Mouse (Mus musculus) C2C12 (cell line): ENCODE measurements around the gene Tnnt3. TPM values are rescaled to one million over a fixed set of nuclear protein-coding genes. Genes with fewer than 3 reads are reported as not detected.

ENCODE experiments used
- H3K27me3 ChIP-seq: one replicate; pipeline ENCODE4 v1.6.1; 2011; ENCODE audit not compliant: control insufficient read depth, insufficient read depth, insufficient read length
- H3K36me3 ChIP-seq: one replicate; pipeline ENCODE4 v1.6.1; 2011; ENCODE audit not compliant: control insufficient read depth, insufficient read depth
- H3K4me3 ChIP-seq: one replicate; pipeline ENCODE4 v1.5.1; 2011; ENCODE audit warnings: mild to moderate bottlenecking, control low read depth; ENCODE audit not compliant: poor library complexity, insufficient read depth, severe bottlenecking
- H3K79me2 ChIP-seq: one replicate; pipeline ENCODE4 v1.6.1; 2011; ENCODE audit not compliant: control insufficient read depth, insufficient read depth
- H3K79me3 ChIP-seq: one replicate; pipeline ENCODE4 v1.6.1; 2011; ENCODE audit warnings: low read depth, control low read depth
- H3ac ChIP-seq: one replicate; pipeline ENCODE3; 2011; ENCODE audit warnings: low read depth; ENCODE audit not compliant: control insufficient read depth, insufficient read length
- CEBPB ChIP-seq: IDR thresholded peaks from one replicate; pipeline ENCODE4 v1.6.1; 2011; ENCODE audit warnings: low read depth, mild to moderate bottlenecking, control low read depth, moderate library complexity
- CTCF ChIP-seq: IDR thresholded peaks from one replicate; pipeline ENCODE4 v1.5.1; 2011; ENCODE audit not compliant: control insufficient read depth, insufficient read depth, insufficient read length
- FOSL1 ChIP-seq: IDR thresholded peaks from one replicate; pipeline ENCODE4 v1.8.0; 2011; ENCODE audit warnings: mild to moderate bottlenecking, low read length; ENCODE audit not compliant: poor library complexity, insufficient read depth, severe bottlenecking
- MAX ChIP-seq: IDR thresholded peaks from one replicate; pipeline ENCODE4 v1.6.1; 2011; ENCODE audit warnings: mild to moderate bottlenecking, control low read depth
- MYOD1 ChIP-seq: IDR thresholded peaks from one replicate; pipeline ENCODE4 v1.6.1; 2011; ENCODE audit warnings: low read depth; ENCODE audit not compliant: control insufficient read depth, insufficient read length
- MYOG ChIP-seq: IDR thresholded peaks from one replicate; pipeline ENCODE4 v1.6.1; 2011; ENCODE audit not compliant: control insufficient read depth, insufficient read length; ENCODE audit errors: extremely low read depth
- USF1 ChIP-seq: IDR thresholded peaks from one replicate; pipeline ENCODE4 v1.6.1; 2011; ENCODE audit warnings: low read depth, mild to moderate bottlenecking, control low read depth, moderate library complexity
- polyA plus RNA-seq: library from polyadenylated mRNA; unstranded; fragments of >200 nt; fragmentation: generic; extraction: Trizol; gene quantifications from one replicate; pipeline ENCODE4 v1.2.1, GENCODE M21; 2012; ENCODE audit warnings: missing spikeins

The Tnnt3 gene
- polyA plus RNA-seq, 1 experiment = 6.8 TPM

DNA sequence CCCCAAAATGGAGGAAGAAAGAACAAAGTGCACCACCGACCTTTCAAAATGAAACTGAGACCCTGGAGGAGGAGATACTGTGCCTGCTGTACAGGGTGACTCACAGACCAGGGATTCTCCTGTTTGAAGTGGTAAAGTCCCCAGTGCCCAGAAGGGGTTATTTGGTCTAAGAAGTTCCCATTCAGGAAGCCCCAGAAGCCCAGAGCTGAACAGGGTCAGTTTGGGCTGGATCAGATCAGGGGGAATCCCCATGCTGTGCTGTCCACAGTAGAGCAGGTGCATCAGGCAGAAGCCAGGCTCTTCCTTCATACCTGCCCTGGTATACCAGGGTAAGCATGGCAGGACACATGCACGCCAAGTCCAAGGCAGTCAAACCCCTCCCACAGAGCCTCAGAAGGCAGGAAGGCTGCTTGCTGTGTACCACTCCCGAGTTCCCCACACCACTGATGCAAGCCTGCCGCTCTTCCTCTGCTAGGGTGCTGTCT lies 36.0 kb upstream of the Tnnt3 start:
- Histone ChIP-seq H3K4me3 (no peak overlapping the region), H3ac (no peak overlapping the region), H3K36me3 (no peaks in the 10 kb centered on the region), H3K79me2 (no peaks in the 10 kb centered on the region), H3K27me3 (no peaks in the 10 kb centered on the region), H3K79me3 (no peaks in the 10 kb centered on the region)
- TF ChIP-seq FOSL1 (no peak), CTCF (no peak), MAX (no peak), CEBPB (no peak), USF1 (no peak), MYOG (no peak), MYOD1 (no peak)

DNA sequence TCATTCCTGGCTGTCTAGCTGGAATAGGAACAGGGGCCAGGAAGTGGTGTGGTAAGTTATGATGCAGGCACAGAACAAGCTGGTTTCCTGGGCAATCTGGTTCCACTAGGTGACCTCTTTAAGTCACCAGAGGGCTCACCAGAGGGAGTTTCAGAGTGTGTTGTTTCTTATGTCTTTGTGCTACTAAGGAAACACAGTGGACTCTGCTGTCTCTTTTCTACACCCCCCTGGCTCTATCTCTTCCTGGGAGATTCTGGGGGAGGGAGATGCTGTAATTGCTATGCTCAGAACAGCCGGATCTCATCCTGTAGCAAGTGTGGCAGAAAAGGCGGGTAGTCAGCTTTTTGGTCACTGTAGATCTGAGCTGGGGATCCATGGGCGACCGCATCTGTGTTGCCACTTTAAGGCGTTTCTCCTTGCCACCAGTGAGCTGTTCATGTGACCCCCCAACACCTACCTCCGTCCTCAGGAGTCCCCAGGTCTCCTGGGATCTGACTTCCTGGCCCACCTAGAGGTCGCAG lies 28.4 kb upstream of the Tnnt3 start:
- H3K36me3 ChIP-seq = no peaks in the 10 kb centered on the region
- H3K79me2 ChIP-seq = peaks cover 38% of the 10 kb centered on the region
- no peak overlapping the region for H3K4me3 ChIP-seq
- no peaks in the 10 kb centered on the region for H3K27me3 ChIP-seq
- TF ChIP-seq MAX (no peak), MYOD1 (no peak), CEBPB (no peak), FOSL1 (no peak), CTCF (no peak), USF1 (no peak)
- peaks cover 18% of the 10 kb centered on the region for H3K79me3 ChIP-seq
- H3ac ChIP-seq = peak overlapping the region; percentile 29

- Histone ChIP-seq H3ac (no peak overlapping the region), H3K27me3 (no peaks in the 10 kb centered on the region), H3K4me3 (no peak overlapping the region), H3K79me3 (peaks cover 19% of the 10 kb centered on the region), H3K79me2 (peaks cover 45% of the 10 kb centered on the region), H3K36me3 (no peaks in the 10 kb centered on the region)
- TF ChIP-seq CEBPB (no peak), FOSL1 (peak; percentile 13)
Measured at GRCm38 (mm10) chr7:142470808-142471413, 27.7 kb upstream of the Tnnt3 start.

GRCm38 (mm10) chr7:142471414-142471861 lies 27.2 kb upstream of the Tnnt3 start:
- peak overlapping the region; percentile 23 for H3K4me3 ChIP-seq

DNA sequence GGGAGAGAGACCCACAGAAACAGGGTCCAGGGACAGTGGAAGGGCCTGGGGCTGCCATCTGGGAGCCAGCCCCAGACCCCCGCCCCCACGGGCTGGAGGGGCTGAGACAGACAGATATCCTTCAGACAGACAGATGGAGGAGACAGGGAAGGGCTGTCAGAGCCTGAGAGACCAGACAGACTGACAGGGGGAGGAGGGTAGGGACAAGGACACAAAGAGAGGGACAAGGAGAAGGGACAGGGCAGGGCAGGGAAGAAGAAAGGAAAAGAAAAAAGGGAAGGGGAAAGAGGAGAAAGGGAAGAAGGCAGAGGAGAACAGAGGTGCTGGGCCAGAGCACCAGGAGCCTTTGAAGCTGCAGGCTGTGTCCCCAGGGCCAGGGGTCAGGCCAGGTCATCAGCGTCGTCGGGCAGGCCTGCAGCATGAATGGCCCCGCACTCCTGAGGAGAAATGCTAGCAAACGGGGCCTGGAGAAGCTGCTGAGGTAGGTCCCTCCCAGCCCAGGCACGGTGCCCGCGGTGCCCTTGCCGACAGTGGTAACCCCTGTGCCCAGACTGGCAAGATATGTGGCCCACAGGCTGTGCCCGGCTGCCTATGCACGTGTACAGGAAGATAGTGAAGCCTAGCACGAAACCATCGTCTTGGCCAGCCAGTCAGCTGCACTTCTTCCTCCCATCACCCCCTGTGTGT lies 26.6 kb upstream of the Tnnt3 start:
- Histone ChIP-seq H3K79me3 (peaks cover 25% of the 10 kb centered on the region), H3K79me2 (peaks cover 56% of the 10 kb centered on the region), H3ac (peak overlapping the region; percentile 81), H3K36me3 (no peaks in the 10 kb centered on the region), H3K27me3 (no peaks in the 10 kb centered on the region), H3K4me3 (peak overlapping the region; percentile 23)
- no peak for TF ChIP-seq MYOD1
- peak; percentile 40 for TF ChIP-seq MAX

More at GRCm38 (mm10) chr7:142471414-142471861, 27.2 kb upstream of the Tnnt3 start:
- TF ChIP-seq CTCF (no peak), MYOG (no peak), CEBPB (no peak), FOSL1 (no peak), USF1 (no peak), MYOD1 (no peak)
- no peaks in the 10 kb centered on the region for H3K36me3 ChIP-seq
- no peaks in the 10 kb centered on the region for H3K27me3 ChIP-seq
- H3K79me3 ChIP-seq = peaks cover 22% of the 10 kb centered on the region
- H3ac ChIP-seq = peak overlapping the region; percentile 81
- H3K79me2 ChIP-seq = peaks cover 50% of the 10 kb centered on the region

- Histone ChIP-seq H3K79me3 (peaks cover 27% of the 10 kb centered on the region), H3K36me3 (no peaks in the 10 kb centered on the region), H3ac (peak overlapping the region; percentile 5), H3K79me2 (peaks cover 64% of the 10 kb centered on the region), H3K27me3 (no peaks in the 10 kb centered on the region), H3K4me3 (peak overlapping the region; percentile 11)
- TF ChIP-seq CTCF (no peak), MYOG (no peak), FOSL1 (no peak), MYOD1 (no peak), USF1 (no peak), MAX (no peak), CEBPB (no peak)
Measured at GRCm38 (mm10) chr7:142472936-142473335, 25.7 kb upstream of the Tnnt3 start.
